Mouse (Mus musculus): ENCODE measurements around the gene Tada1.
A peak's percentile ranks its signal among the peaks of the same experiment; 100 is the strongest.

Gene Tada1

GRCm38 (mm10) chr1:166379013-166379629, at the start of gene Tada1:
Tada1 (plus strand) TSS chr1:166379097.
- peak; percentile 90 to 91 for DNase-seq (ENCODE audit: low spot score in 2 of 2)

- DNase-seq (ENCODE audit: low spot score in 2 of 2): no peak
Observed at GRCm38 (mm10) chr1:166330752-166331151, 48.1 kb upstream of the Tada1 start.

GRCm38 (mm10) chr1:166339110-166339509, 39.8 kb upstream of the Tada1 start:
- no peak for DNase-seq (ENCODE audit: low spot score in 2 of 2)

GRCm38 (mm10) chr1:166342060-166342459, 36.8 kb upstream of the Tada1 start:
- no peak for DNase-seq (ENCODE audit: low spot score in 2 of 2)

- no peak for DNase-seq (ENCODE audit: low spot score in 2 of 2)
Observed at GRCm38 (mm10) chr1:166342539-166342938, 36.4 kb upstream of the Tada1 start.

- DNase-seq (ENCODE audit: low spot score in 2 of 2): no peak
Observed at GRCm38 (mm10) chr1:166343586-166343985, 35.3 kb upstream of the Tada1 start.

- DNase-seq (ENCODE audit: low spot score in 2 of 2): no peak
Observed at GRCm38 (mm10) chr1:166344300-166345077, 34.4 kb upstream of the Tada1 start.

GRCm38 (mm10) chr1:166345602-166346001, 33.3 kb upstream of the Tada1 start:
- no peak for DNase-seq (ENCODE audit: low spot score in 2 of 2)

- no peak for DNase-seq (ENCODE audit: low spot score in 2 of 2)
Observed at GRCm38 (mm10) chr1:166346906-166347305, 32.0 kb upstream of the Tada1 start.

- DNase-seq (ENCODE audit: low spot score in 2 of 2): no peak
Observed at GRCm38 (mm10) chr1:166349341-166349740, 29.6 kb upstream of the Tada1 start.

GRCm38 (mm10) chr1:166349751-166350150, 29.1 kb upstream of the Tada1 start:
- no peak for DNase-seq (ENCODE audit: low spot score in 2 of 2)

- peak; percentile 68 to 89 for DNase-seq (ENCODE audit: low spot score in 2 of 2)
Observed at GRCm38 (mm10) chr1:166360157-166360855, 18.6 kb upstream of the Tada1 start.

- no peak for DNase-seq (ENCODE audit: low spot score in 2 of 2)
Observed at GRCm38 (mm10) chr1:166360896-166361295, 18.0 kb upstream of the Tada1 start.

- DNase-seq (ENCODE audit: low spot score in 2 of 2): no peak
Observed at GRCm38 (mm10) chr1:166361842-166362241, 17.1 kb upstream of the Tada1 start.

- DNase-seq (ENCODE audit: low spot score in 2 of 2): no peak
Observed at GRCm38 (mm10) chr1:166362659-166363058, 16.2 kb upstream of the Tada1 start.

- no peak for DNase-seq (ENCODE audit: low spot score in 2 of 2)
Observed at GRCm38 (mm10) chr1:166363122-166363521, 15.8 kb upstream of the Tada1 start.

GRCm38 (mm10) chr1:166377171-166377570, 1.7 kb upstream of the Tada1 start:
- DNase-seq (ENCODE audit: low spot score in 2 of 2): no peak

GRCm38 (mm10) chr1:166378431-166379012, 375 bp upstream of the Tada1 start:
- DNase-seq (ENCODE audit: low spot score in 2 of 2): no peak

GRCm38 (mm10) chr1:166379630-166380231, 834 bp downstream of the Tada1 start:
- DNase-seq (ENCODE audit: low spot score in 2 of 2): peak in 1 of 2 experiments; percentile 44

GRCm38 (mm10) chr1:166381336-166381735, 2.4 kb downstream of the Tada1 start:
- DNase-seq (ENCODE audit: low spot score in 2 of 2): no peak

- DNase-seq (ENCODE audit: low spot score in 2 of 2): no peak
Observed at GRCm38 (mm10) chr1:166381821-166382220, 2.9 kb downstream of the Tada1 start.

- no peak for DNase-seq (ENCODE audit: low spot score in 2 of 2)
Observed at GRCm38 (mm10) chr1:166382626-166383025, 3.7 kb downstream of the Tada1 start.
